Mouse (Mus musculus) fat pad, adult 2 months (tissue): ENCODE measurements around the gene Cfap46.

Experiments
- DNase-seq: peaks from one replicate; pipeline ENCODE4 v3.0.0-alpha.2; 2011; ENCODE audit warnings: low read depth, low spot score; ENCODE audit errors: extremely low read depth

Gene Cfap46

DNA sequence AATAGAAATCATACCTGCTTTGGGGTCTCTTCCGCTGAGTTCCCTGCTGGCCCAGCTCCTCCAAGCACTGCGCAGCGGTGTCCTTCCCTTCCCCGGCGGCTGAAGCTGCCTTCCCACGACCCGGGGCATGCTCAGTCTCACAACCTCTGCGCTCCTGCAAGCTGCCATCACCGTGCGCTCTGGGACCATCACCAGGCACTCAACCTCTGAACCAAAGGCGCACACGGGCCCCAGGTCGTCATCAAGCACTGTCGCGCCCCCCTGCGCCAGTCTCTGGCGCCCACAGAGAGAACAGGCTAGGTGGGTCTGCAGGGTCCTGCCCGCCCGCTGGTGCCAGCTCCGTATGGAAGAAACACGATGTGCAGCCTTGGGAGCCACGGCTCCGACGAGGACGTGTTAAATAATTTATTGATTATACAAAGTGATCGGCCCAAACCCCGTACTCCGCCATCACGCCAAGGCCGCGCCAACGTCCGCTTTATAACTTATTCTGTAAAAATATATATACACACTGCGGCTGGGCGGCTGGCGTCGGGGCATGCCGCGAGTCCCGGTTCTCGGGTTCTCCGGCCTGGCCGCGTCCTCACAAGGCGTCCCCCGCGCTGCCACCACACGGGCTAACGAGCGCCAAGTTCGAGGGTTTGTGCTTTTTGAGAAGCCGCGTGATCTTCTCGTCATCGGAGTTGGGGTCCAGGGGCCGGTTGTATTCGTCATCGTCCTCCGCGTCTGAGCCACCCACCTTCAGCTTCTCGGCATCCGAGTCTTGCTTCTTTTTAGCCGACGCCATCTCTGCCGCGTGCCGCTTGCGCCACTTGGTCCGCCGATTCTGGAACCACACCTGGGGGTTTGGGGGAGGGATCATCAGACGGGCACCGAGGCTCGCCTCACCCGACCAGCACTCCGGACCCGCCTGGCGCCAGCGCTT is 102.5 kb downstream of the Cfap46 start:
- DNase-seq, result no peak

DNA sequence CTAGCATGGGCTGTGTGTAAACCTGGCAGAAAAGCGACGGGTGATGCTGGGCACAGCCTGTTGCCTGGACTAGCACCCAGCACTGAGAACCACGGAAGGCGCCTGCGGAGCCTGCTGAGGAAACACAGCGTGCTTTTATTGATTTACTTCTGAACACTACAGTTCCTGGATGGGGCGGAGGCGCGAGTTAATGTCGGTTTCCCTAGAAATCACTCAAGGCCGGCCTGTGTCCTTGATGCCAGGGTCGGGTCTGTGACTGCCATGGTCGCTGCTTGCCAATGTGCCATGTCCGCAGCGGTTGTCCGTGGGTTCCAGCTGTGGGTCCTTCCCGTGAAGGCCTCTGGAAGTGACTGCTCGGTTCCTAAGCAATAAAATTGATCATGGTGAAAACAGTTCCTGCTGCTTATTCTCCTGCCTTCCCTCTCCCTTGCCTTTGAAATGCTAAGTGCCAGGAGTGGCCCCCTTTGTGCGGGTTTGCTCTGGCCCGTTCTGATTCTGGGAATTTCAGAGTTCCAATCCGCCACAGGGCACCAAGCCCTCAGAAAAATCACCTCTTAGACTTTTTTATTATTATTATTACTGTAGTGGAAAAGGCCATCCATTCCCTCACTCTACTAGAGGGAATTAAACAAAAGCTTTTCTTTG is 104.2 kb downstream of the Cfap46 start:
- DNase-seq, result no peak

GRCm38 (mm10) chr7:139576064-139576686 is 107.4 kb downstream of the Cfap46 start:
- DNase-seq, result no peak

- no peak for DNase-seq
Measured at GRCm38 (mm10) chr7:139572665-139573064, 111.0 kb downstream of the Cfap46 start.

DNA sequence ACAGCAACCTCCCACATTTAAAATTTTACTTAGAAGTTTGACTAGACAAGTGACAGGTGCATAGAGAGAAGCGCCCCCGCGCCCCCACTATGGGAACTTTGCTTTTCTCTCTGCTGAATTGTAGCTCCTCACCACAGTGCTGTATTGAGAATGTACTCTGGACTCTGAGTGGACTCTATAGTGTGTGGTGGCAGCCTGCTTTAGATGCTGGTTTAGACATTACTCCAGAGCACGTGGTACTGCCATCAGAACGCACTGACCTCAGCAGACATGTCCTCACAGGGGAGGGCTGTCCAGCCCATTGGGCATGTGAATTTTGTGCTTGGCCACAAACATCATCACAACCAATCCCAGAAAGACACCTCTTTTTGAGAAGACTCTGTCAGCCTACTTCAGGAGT is 112.8 kb downstream of the Cfap46 start:
- DNase-seq, result no peak

- DNase-seq, result no peak
Measured at GRCm38 (mm10) chr7:139566533-139566932, 117.1 kb downstream of the Cfap46 start.

DNA sequence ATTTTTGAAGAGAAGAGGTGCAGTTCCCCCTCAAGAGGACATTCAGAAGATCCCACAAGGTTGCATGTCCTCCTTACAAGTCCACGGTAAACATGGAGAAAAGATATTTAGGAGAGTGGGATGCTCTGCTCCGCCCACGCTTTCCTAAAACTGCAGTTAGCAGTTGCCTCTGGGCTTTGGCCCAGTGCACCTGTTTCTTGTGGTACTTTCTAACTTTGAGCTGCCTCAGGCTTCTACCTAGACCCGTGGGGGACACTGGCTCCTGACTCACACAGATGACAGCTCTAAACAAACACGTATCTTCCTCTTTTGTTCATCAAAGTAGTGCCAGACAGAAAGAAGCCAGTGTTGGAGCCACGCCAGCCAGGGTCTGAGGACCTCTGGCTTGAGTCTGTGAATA is 117.6 kb downstream of the Cfap46 start:
- no peak for DNase-seq

DNA sequence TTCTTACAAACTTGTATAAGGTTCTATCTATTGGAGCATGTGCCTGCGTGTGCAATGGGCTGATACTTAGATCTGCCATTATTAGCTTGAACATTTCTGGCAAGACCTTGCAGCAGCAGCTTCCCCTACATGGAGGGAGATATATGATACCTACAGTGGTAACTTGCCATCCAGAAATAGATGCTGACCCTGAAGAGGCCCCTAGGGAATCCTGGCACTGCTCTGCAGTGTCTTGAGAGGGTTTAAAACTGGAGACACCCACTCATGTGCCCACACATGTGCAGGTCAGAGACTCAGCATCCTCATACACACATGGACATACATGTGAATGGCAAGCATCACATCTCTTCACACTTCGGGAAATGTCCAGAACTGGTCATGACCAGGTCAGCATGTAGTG is 119.5 kb downstream of the Cfap46 start:
- no peak for DNase-seq

DNA sequence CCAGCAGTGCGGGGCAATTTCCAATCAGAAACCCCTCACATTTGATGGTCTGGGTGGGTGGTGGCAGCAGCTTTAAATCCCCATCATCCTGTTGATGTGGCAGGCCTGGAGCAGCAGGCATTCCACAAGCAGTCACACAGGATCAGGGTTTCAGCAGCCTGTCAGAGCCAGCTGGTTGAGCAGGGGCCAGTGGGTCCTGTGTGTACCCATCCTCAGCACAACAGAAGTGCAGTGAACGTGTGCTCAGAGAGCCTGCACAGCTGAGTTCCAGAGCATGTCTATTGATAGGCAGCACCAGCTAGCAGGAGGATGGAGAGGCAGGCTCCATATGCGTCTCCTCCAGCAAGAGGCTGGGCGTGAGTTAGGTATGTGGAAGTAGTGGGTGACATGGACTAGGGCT is 120.2 kb downstream of the Cfap46 start:
- DNase-seq, result no peak

DNA sequence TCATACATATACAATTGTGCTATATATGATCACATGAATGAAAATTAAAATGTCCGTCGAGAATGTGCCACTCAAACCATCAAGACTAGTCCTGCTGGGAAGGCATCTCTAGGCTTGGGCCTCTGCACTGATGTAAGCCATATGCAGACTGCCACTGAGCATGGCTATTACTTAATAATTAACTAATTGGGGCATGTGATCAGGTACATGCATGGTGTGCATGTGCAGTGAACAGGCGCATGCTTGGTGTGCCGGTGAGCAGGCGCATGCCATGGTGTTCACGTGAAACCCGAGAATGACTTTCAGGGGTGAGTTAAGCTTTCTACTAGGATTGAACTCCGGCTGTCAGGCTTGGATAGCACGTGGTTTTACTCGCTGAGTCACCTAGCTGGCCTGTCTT is 124.0 kb downstream of the Cfap46 start:
- DNase-seq, result no peak

- DNase-seq, result no peak
Measured at GRCm38 (mm10) chr7:139556746-139557526, 126.7 kb downstream of the Cfap46 start.

GRCm38 (mm10) chr7:139556331-139556730 is 127.3 kb downstream of the Cfap46 start:
- no peak for DNase-seq

DNA sequence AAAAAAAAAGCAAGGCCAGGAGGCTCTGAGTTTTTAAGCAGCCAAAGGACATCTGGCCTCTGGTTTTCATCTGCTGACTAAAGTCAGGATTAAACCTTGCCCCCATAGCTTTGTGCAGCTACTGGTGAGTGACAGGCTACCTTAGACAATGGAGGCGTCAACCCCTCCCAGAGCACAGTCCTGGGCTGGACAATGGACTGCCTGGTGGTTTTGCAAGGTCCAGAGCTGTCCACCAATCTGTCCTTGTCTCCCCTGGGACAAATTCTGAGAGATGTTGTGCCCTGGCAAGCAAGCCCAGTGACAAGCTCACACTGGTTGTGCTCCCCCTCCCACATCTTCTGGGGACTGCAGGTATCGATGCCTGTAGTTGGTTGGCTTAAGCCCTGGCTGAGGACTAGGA is 132.1 kb downstream of the Cfap46 start:
- DNase-seq, result no peak
